Mouse (Mus musculus) heart, embryonic 13.5 days (tissue): ENCODE data around the gene 1700047I17Rik2. TPM values are rescaled to one million over a fixed set of nuclear protein-coding genes. Genes with fewer than 3 reads are reported as not detected.
"Not testable (repeated sequence)": the region's sequence is repeated elsewhere in the genome, so short reads cannot be mapped to it uniquely, and the experiment has no call there.

Source experiments
- ATAC-seq: fragments of 200-750 bp; cut with Nextera tagmentation; 2 replicates; pipeline ENCODE4 v1.8.0; 2017; ENCODE audit warnings: moderate TSS enrichment; ENCODE audit not compliant: insufficient number of reproducible peaks, low FRiP score, low TSS enrichment; ENCODE audit errors: extremely low read depth
- H3K27ac ChIP-seq: fragments of 300-500 bp; sonication (generic); replicated peaks from 2 replicates; pipeline ENCODE4 v1.5.1; 2015; ENCODE audit warnings: moderate library complexity, mild to moderate bottlenecking, inconsistent platforms
- H3K27me3 ChIP-seq: fragments of 300-500 bp; sonication (generic); replicated peaks from 2 replicates; pipeline ENCODE4 v1.6.1; 2015; ENCODE audit warnings: mild to moderate bottlenecking, inconsistent platforms
- H3K36me3 ChIP-seq: fragments of 300-500 bp; sonication (generic); 2 replicates; pipeline ENCODE4 v1.6.1; 2015; ENCODE audit warnings: mild to moderate bottlenecking, inconsistent platforms
- H3K4me1 ChIP-seq: fragments of 300-500 bp; sonication (generic); 2 replicates; pipeline ENCODE4 v1.6.1; 2015; ENCODE audit warnings: inconsistent platforms
- H3K4me2 ChIP-seq: fragments of 300-500 bp; sonication (generic); 2 replicates; pipeline ENCODE4 v1.6.1; 2015; ENCODE audit warnings: inconsistent platforms, mild to moderate bottlenecking, moderate library complexity
- H3K4me3 ChIP-seq: fragments of 300-500 bp; sonication (generic); 2 replicates; pipeline ENCODE4 v1.5.1; 2015; ENCODE audit warnings: moderate library complexity, mild to moderate bottlenecking, inconsistent platforms
- H3K9ac ChIP-seq: fragments of 300-500 bp; sonication (generic); 2 replicates; pipeline ENCODE4 v1.6.1; 2015; ENCODE audit warnings: inconsistent platforms, mild to moderate bottlenecking, moderate library complexity
- H3K9me3 ChIP-seq: fragments of 300-500 bp; sonication (generic); 2 replicates; pipeline ENCODE4 v1.6.1; 2016; ENCODE audit warnings: inconsistent platforms
- WGBS: fragments of 180-500 bp; shearing (Covaris S2); methylation state at CpG from one replicate; pipeline ENCODE4 v1.1.7; 2015; ENCODE audit warnings: mixed read lengths; 5-methylcytosine and 5-hydroxymethylcytosine counted together
- polyA plus RNA-seq: library from polyadenylated mRNA; unstranded; fragments of >200 nt; fragmentation: Nextera tagmentation; extraction: Ambion mirVana; gene quantifications from 2 replicates; pipeline ENCODE4 v1.2.1, GENCODE M21; 2015

1700047I17Rik2 gene
- polyA plus RNA-seq, 1 experiment from 2014 or later, result not detected

DNA sequence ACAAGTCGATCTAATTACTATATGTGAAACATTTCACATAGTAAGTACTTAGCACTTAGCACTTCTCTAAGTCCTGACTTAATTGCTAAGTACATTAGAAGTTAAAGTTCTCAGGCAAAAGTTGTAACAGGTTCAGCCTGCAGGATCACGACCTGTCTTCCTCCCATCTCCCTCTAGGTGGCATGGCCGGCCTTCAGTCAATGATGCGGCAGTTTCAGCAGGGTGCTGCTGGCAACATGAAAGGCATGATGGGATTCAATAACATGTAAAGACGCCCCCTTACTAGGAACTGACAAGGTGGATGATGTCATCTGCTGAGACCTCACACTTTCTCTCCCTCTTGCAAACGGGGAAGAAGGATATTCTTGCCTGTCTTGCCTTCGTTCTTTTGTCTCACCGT lies 62.6 kb downstream of the 1700047I17Rik2 start:
- H3K27ac ChIP-seq, H3K27me3 ChIP-seq, H3K9ac ChIP-seq, ATAC-seq, H3K9me3 ChIP-seq, H3K4me1 ChIP-seq, H3K4me2 ChIP-seq, H3K4me3 ChIP-seq: not testable (repeated sequence)
- H3K36me3 ChIP-seq, result peaks cover 30% of the 10 kb centered on the region
- WGBS, result no CpG with 5 or more reads among the region's 8 CpGs

GRCm38 (mm10) chr12:55263385-55263784 lies 64.0 kb downstream of the 1700047I17Rik2 start:
- ATAC-seq, H3K4me1 ChIP-seq, H3K27ac ChIP-seq, H3K9ac ChIP-seq, H3K9me3 ChIP-seq, H3K4me3 ChIP-seq, H3K27me3 ChIP-seq, H3K4me2 ChIP-seq: not testable (repeated sequence)
- H3K36me3 ChIP-seq, result peaks cover 17% of the 10 kb centered on the region
- no CpG with 5 or more reads among the region's 5 CpGs for WGBS

Other genes starting within 250 kb of the 1700047I17Rik2 start
- gene Gm20403, start 213.1 kb upstream of the 1700047I17Rik2 start, polyA plus RNA-seq, result not detected in 2 replicates
- 12.8 and 15.8 TPM in 2 replicates for gene Baz1a, start 185.2 kb upstream of the 1700047I17Rik2 start, polyA plus RNA-seq
- gene 2700097O09Rik, start 119.5 kb upstream of the 1700047I17Rik2 start, polyA plus RNA-seq, result 25.3 and 30.6 TPM in 2 replicates
- gene Srp54a, start 119.3 kb upstream of the 1700047I17Rik2 start, polyA plus RNA-seq, result 101 and 132 TPM in 2 replicates
- gene Fam177a, start 75.1 kb upstream of the 1700047I17Rik2 start, polyA plus RNA-seq, result 16.3 and 18.6 TPM in 2 replicates
- gene Srp54b, start 44.5 kb upstream of the 1700047I17Rik2 start, polyA plus RNA-seq, result 38.1 and 43.2 TPM in 2 replicates
- gene Srp54c, start 30.6 kb downstream of the 1700047I17Rik2 start, polyA plus RNA-seq, result 45.8 and 53.5 TPM in 2 replicates
- 9.8 and 10.3 TPM in 2 replicates for gene 1110008L16Rik, start 100.0 kb downstream of the 1700047I17Rik2 start, polyA plus RNA-seq
- gene Ppp2r3c, start 103.4 kb downstream of the 1700047I17Rik2 start, polyA plus RNA-seq, result 9.5 and 10.1 TPM in 2 replicates
- gene Psma6, start 184.6 kb downstream of the 1700047I17Rik2 start, polyA plus RNA-seq, result 321 and 343 TPM in 2 replicates